Mouse (Mus musculus) cortical plate, adult 2 months (tissue): Measurements from ENCODE around the gene Eps15l1. TPM values are rescaled to one million over a fixed set of nuclear protein-coding genes. Genes with fewer than 3 reads are reported as not detected.

Experiments used
- H3K27ac ChIP-seq: fragments of 200-500 bp; 2 replicates; pipeline ENCODE4 v1.5.1; 2012; ENCODE audit warnings: low read length, control low read depth, inconsistent platforms; ENCODE audit not compliant: insufficient read depth
- H3K4me1 ChIP-seq: fragments of 200-500 bp; 2 replicates; pipeline ENCODE4 v1.6.1; 2011; ENCODE audit warnings: low read length; ENCODE audit not compliant: control insufficient read depth, insufficient read depth
- H3K4me3 ChIP-seq: fragments of 200-500 bp; 2 replicates; pipeline ENCODE4 v1.5.1; 2011; ENCODE audit warnings: mild to moderate bottlenecking, low read length, control low read depth; ENCODE audit not compliant: insufficient read depth
- CTCF ChIP-seq: fragments of 200-500 bp; IDR thresholded peaks from 2 replicates; pipeline ENCODE4 v1.5.1; 2011; ENCODE audit warnings: mild to moderate bottlenecking, control low read depth, low read length; ENCODE audit not compliant: insufficient read depth; ENCODE audit errors: extremely low read depth
- POLR2A ChIP-seq: fragments of 200-500 bp; IDR thresholded peaks from 2 replicates; pipeline ENCODE4 v1.6.1; 2011; ENCODE audit warnings: mild to moderate bottlenecking, low read length, control low read depth; ENCODE audit not compliant: insufficient read depth; ENCODE audit errors: extremely low read depth
- polyA plus RNA-seq: library from polyadenylated mRNA; depleted of rRNA; stranded (reverse); fragments of >200 nt; gene quantifications from 2 replicates; pipeline ENCODE4 v1.2.3, GENCODE M21; 2012

The Eps15l1 gene
- polyA plus RNA-seq, 1 experiment: 71.4 TPM

DNA sequence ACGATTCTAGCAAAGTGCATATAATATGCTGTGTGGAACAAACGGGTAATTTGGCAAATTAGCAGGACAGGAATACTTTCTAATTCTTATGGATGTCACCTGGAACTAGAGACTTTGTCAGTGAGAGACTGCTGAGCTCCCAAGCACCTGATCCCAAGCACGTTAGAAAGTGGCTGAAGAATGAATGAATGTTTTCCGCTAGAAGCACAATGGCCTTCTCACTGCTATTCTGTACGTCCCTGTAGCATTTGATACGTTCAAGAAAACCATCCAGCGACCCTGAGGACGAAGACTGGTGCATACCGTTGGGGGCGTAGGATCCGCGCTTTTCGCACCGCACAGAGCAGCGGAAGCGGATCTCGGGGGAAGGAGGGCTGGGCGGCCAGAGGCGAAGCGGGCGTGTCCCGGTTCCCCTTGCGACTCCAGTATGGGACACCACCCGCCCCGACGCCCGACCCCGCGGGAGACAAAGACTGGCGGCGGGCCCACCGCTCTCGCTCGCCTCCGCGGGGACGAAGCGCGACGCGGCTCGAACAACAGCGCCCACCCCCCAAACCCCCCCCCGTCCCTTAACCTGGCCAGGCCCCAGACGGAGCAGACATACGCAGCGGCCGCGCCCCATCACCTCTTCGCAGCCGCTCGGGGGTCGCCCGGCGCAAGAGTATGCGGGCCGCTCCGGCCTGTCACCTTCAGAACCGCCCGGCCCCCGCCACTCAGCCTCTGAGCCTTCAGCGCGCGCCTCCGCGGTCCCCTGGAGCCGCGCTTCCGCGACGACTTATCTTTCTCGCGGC lies 494 bp downstream of the Eps15l1 start:
- peaks cover 19% of the 10 kb centered on the region for H3K4me1 ChIP-seq
- H3K4me3 ChIP-seq: peak overlapping the region; percentile 56
- no peak overlapping the region for H3K27ac ChIP-seq
- TF ChIP-seq CTCF: no peak
- TF ChIP-seq POLR2A: no peak

DNA sequence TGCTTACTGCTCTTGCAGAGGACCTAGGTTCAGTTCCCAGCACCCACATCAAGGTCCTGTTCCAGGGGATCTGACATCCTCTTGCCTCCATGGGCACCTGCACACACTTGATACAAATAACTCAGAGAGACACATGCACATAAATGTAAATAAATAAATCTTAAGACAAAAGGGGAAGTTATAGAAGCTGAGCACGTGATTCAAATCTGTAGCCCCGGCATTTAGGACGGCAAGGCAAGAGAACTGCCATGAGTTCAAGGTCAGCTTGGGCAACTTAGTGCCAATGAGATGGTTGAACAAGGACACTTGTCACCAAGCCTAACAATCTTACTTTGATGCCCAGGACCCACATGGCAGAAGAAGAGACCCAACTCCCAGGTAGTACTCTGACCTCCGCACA lies 3.2 kb downstream of the Eps15l1 start:
- Histone ChIP-seq H3K4me3 (no peak overlapping the region), H3K27ac (no peak overlapping the region), H3K4me1 (peaks cover 22% of the 10 kb centered on the region)
- no peak for TF ChIP-seq CTCF
- no peak for TF ChIP-seq POLR2A

DNA sequence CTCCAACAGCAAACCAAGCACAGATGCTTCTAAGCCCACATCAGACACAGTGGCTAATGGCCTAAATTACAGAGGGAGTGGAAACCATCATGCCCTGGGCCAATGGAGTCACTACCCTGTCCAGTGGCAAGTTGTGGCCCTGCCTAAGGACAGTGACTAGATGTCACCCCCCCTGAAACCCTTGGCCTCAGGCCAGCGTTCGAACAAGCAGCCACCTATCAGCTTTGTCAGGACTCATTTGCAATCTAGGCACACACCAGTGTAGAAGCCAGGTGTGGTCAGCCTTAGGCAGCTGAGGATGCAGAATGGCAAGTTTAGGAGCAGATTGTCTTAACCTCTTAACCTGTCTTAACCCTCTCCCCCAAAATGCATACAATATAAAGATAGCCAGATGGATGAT lies 6.0 kb downstream of the Eps15l1 start:
- peaks cover 24% of the 10 kb centered on the region for H3K4me1 ChIP-seq
- no peak for TF ChIP-seq CTCF
- no peak for TF ChIP-seq POLR2A

DNA sequence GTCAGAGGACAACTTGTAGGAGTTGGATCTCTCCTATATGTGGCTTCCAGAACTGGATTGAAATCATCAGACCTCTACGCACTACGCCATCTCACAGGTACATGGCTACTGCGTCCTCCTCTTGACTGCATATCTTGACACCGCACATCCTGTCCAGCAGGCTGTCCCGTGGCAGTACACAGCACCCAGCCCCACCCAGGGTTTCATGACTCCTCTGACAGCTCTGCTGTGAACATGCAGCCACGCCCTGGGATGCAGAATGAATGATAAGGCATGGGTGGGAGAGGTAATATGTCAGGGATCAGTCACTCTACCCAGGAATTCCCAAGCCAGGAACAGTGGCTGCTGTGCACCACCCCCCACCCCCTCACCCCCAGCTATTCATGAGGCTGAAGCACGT lies 7.4 kb downstream of the Eps15l1 start:
- Histone ChIP-seq H3K4me1 (peaks cover 16% of the 10 kb centered on the region), H3K27ac (no peak overlapping the region), H3K4me3 (no peak overlapping the region)
- TF ChIP-seq POLR2A (no peak), CTCF (no peak)

More for the DNA sequence above, 6.0 kb downstream of the Eps15l1 start:
- H3K27ac ChIP-seq: no peak overlapping the region
- no peak overlapping the region for H3K4me3 ChIP-seq

DNA sequence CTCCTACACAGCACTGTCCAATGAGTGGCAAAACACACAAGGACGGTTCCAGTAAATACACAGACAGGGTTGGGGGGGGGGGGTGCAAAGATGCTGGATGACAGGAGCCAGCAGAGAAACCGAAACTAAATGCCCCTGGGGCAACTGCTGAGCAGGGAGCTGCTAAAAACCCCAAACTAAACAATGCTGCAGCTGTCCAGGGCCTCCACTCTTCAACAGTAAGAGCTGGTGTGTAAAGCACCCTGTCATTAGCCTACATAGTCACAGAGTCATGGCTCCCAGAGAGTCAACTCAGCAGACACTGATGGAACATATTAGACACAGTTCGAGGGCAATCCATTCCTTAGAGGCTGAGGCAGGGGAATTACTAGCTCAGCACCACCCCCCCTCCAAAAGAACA lies 11.8 kb downstream of the Eps15l1 start:
- Histone ChIP-seq H3K4me1 (peaks cover 2% of the 10 kb centered on the region; the same call in 1 of the 2 replicates), H3K27ac (no peak overlapping the region), H3K4me3 (no peak overlapping the region)
- TF ChIP-seq CTCF (no peak), POLR2A (no peak)

DNA sequence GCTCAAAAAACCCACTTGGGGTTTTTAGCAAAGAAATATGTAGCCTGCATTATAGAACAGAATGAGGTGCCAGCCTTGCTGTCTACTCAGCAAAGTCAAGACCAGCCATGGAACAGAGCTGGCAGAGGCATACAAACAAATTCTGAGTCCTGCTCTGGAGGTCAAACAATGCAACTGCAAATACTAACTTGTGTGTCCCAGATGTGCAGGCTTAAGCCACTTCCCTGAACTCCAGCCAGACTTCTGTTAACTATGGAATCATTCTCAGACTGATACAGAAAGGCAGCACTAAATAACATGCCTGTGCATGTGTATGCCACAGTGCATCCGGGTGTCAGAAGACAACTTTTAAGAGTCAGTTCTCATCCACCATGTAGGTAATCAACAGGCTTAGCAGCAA lies 13.4 kb downstream of the Eps15l1 start:
- H3K4me3 ChIP-seq: no peak overlapping the region
- no peak overlapping the region for H3K27ac ChIP-seq
- TF ChIP-seq CTCF (no peak), POLR2A (no peak)
- H3K4me1 ChIP-seq: peaks cover 2% of the 10 kb centered on the region; the same call in 1 of the 2 replicates

DNA sequence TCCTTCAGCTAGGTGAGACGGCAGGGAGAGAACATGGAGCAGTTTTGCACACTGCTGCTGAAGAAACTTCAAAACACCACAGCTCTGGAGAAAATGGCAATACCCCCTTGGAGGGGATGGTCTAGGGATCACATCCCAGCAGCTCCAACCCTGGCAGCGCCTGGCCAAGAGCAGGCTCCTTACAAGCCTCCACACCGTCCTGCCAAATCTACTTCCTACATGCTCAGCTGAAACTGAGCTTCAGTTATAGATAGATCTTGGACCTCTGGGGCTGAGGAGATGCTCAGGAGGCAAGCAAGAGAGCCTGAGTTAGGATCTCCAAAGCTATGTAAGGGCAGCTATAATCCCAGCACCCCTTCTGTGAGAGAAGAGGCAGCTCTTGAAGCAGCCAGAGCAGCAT lies 18.3 kb downstream of the Eps15l1 start:
- TF ChIP-seq POLR2A (no peak), CTCF (no peak)
- Histone ChIP-seq H3K27ac (no peak overlapping the region), H3K4me1 (peaks cover 5% of the 10 kb centered on the region; the same call in 1 of the 2 replicates), H3K4me3 (no peak overlapping the region)

DNA sequence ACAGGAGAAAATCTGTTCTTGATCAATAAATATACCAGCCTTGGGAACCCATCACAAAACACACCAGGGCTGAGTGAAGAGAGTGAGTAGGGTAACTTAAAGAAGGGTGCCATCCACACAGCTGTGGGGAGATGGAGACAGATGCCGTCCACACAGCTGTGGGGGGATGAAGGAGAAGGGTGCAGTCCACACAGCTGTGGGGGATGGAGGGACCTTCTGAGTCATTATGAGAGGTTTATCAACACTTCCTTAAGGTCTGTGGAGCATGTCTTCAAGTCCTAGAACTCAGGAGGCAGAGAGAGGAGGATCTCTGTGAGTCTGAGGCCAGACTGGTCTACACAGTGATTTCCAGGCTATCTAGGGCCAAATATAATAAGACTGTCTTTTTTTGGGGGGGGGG lies 19.9 kb downstream of the Eps15l1 start:
- Histone ChIP-seq H3K4me1 (peaks cover 5% of the 10 kb centered on the region; the same call in 1 of the 2 replicates), H3K27ac (no peak overlapping the region), H3K4me3 (no peak overlapping the region)
- no peak for TF ChIP-seq POLR2A
- TF ChIP-seq CTCF: no peak

DNA sequence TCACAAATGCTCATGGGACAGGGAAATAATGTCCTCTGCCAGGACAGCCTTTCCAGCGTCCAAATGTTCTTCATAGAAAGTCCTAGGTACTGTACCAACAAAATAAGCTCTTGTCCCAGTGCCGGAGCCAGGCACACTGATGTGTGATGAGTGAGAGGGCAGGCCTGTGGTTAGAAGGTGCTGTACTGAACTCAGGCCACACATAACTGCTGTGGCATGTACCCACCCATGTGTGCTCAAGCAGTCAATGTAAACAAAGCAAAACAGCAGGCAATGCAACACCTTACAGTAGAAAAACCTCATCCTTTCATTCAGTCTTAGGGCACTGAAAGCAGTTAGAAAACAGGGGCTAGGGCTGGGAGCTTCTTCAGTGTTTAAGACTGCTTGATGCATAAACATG lies 35.5 kb downstream of the Eps15l1 start:
- H3K27ac ChIP-seq: no peak overlapping the region
- no peak for TF ChIP-seq CTCF
- TF ChIP-seq POLR2A: no peak
- no peaks in the 10 kb centered on the region for H3K4me1 ChIP-seq
- no peak overlapping the region for H3K4me3 ChIP-seq

DNA sequence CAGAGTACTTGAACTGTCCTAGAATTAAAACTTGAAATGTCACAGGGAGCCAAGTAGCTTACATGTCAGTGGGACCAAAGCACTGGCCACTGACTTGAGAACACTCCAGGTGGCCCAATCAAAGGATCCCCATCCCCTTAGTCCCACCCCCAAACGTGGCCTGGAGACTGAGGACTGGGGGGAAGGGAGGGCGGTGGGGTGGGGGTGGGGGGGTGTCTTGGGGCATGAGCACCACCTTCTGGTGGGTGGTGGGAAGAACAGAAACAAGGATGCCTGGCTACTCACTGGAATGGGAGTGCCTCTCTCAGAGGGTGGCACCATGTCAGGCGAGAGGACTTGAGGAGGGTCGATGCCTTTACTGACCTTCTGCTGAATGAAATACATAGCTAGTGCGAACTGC lies 38.9 kb downstream of the Eps15l1 start:
- Histone ChIP-seq H3K4me1 (no peaks in the 10 kb centered on the region), H3K4me3 (no peak overlapping the region), H3K27ac (no peak overlapping the region)
- TF ChIP-seq POLR2A (no peak), CTCF (0 out of 2 replicates have a peak, but pooled peaks have one; percentile 3)

DNA sequence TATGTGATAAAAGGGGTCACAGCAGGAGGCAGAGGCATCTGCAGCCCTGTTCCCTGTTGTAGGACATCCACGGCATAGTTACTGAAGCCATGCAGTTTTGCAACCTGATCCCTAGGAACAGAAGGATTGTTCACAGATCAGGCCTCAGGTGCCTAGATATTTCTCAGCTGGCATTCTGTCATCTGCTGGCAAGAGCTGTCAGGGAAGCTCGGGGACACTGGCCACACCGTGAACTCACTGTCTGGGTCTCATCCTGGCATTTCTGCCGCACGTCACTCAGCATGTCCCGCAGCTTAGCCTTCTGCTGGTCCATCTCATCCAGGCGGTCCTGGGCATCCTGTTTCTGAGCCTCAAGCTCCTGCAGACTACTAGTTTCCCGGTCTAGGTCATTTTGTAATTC lies 40.6 kb downstream of the Eps15l1 start:
- Histone ChIP-seq H3K4me1 (no peaks in the 10 kb centered on the region), H3K4me3 (no peak overlapping the region), H3K27ac (no peak overlapping the region)
- TF ChIP-seq POLR2A (no peak), CTCF (no peak)
